Mouse (Mus musculus) liver, embryonic 11.5 days (tissue): ENCODE data around the gene Enpp1. TPM values are rescaled to one million over a fixed set of nuclear protein-coding genes. Genes with fewer than 3 reads are reported as not detected.
A peak's percentile ranks its signal among the peaks of the same experiment; 100 is the strongest.

Experiments used
- ATAC-seq: fragments of 200-750 bp; cut with Nextera tagmentation; replicated peaks from 2 replicates; pipeline ENCODE4 v1.8.0; 2017; ENCODE audit warnings: moderate number of reproducible peaks, mild to moderate bottlenecking, moderate TSS enrichment, moderate library complexity; ENCODE audit not compliant: low FRiP score
- DNase-seq: peaks from one replicate; pipeline ENCODE4 v3.0.0-alpha.2; 2017; ENCODE audit warnings: low spot score
- H3K27ac ChIP-seq: fragments of 300-500 bp; sonication (generic); 2 replicates; pipeline ENCODE4 v1.5.1; 2014; ENCODE audit warnings: mild to moderate bottlenecking, low read depth, low read length, control low read depth
- H3K27me3 ChIP-seq: fragments of 300-500 bp; sonication (generic); replicated peaks from 2 replicates; pipeline ENCODE4 v1.6.1; 2014; ENCODE audit warnings: low read length, mixed read lengths; ENCODE audit not compliant: control insufficient read depth, insufficient read depth
- H3K36me3 ChIP-seq: fragments of 300-500 bp; sonication (generic); 2 replicates; pipeline ENCODE4 v1.6.1; 2014; ENCODE audit warnings: mild to moderate bottlenecking, low read length, moderate library complexity, mixed read lengths; ENCODE audit not compliant: control insufficient read depth, insufficient read depth
- H3K4me1 ChIP-seq: fragments of 300-500 bp; sonication (generic); replicated peaks from 2 replicates; pipeline ENCODE4 v1.6.1; 2014; ENCODE audit warnings: low read length, mixed read lengths; ENCODE audit not compliant: control insufficient read depth, insufficient read depth
- H3K4me2 ChIP-seq: fragments of 300-500 bp; sonication (generic); 2 replicates; pipeline ENCODE4 v1.6.1; 2014; ENCODE audit warnings: mild to moderate bottlenecking, control low read depth, moderate library complexity
- H3K4me3 ChIP-seq: fragments of 300-500 bp; sonication (generic); 2 replicates; pipeline ENCODE4 v1.5.1; 2014; ENCODE audit warnings: low read depth, low read length, control low read depth
- H3K9ac ChIP-seq: fragments of 300-500 bp; sonication (generic); 2 replicates; pipeline ENCODE4 v1.6.1; 2014; ENCODE audit warnings: low read depth, low read length, control low read depth
- H3K9me3 ChIP-seq: fragments of 300-500 bp; sonication (generic); 2 replicates; pipeline ENCODE4 v1.6.1; 2016; ENCODE audit warnings: low read length, inconsistent platforms, mixed read lengths; ENCODE audit not compliant: control insufficient read depth
- WGBS: fragments of 180-500 bp; shearing (Covaris S2); extraction: QIAGEN DNeasy Blood & Tissue Kit; methylation state at CpG from one replicate; pipeline ENCODE4 v1.1.7; 2014; 5-methylcytosine and 5-hydroxymethylcytosine counted together
- polyA plus RNA-seq: library from polyadenylated mRNA; unstranded; fragments of >200 nt; fragmentation: Nextera tagmentation; extraction: Ambion mirVana; gene quantifications from 2 replicates; pipeline ENCODE4 v1.2.1, GENCODE M21; 2014

Enpp1 gene
- polyA plus RNA-seq, 1 experiment from 2014 or later: 2.7 TPM

- Histone ChIP-seq H3K27ac (no peak overlapping the region), H3K4me3 (no peak overlapping the region), H3K36me3 (no peaks in the 10 kb centered on the region), H3K9me3 (no peaks in the 10 kb centered on the region), H3K9ac (no peak overlapping the region), H3K27me3 (no peaks in the 10 kb centered on the region), H3K4me1 (peaks cover 3% of the 10 kb centered on the region; the same call in 1 of the 2 replicates), H3K4me2 (no peak overlapping the region)
- 86% methylated on average over 5 of the region's 5 CpGs for WGBS
- DNase-seq (no peak), ATAC-seq (no peak)
Observed at GRCm38 (mm10) chr10:24716232-24716631, 4.3 kb upstream of the Enpp1 start.

- WGBS: 66% methylated on average over 5 of the region's 5 CpGs
- no peak overlapping the region for H3K27ac ChIP-seq
- no peaks in the 10 kb centered on the region for H3K9me3 ChIP-seq
- DNase-seq: no peak
- no peaks in the 10 kb centered on the region for H3K36me3 ChIP-seq
- peak overlapping the region; percentile 99; the same call in 1 of the 2 replicates for H3K4me2 ChIP-seq
- H3K4me1 ChIP-seq: 0 out of 2 replicates have a peak, but pooled peaks cover 3% of the 10 kb centered on the region
- H3K27me3 ChIP-seq: no peaks in the 10 kb centered on the region; the same call in 1 of the 2 replicates
- no peak overlapping the region for H3K9ac ChIP-seq
- ATAC-seq: no peak
- no peak overlapping the region for H3K4me3 ChIP-seq
Observed at GRCm38 (mm10) chr10:24712901-24713300, 942 bp upstream of the Enpp1 start.

- 0 out of 2 replicates have a peak, but pooled peaks cover 3% of the 10 kb centered on the region for H3K4me1 ChIP-seq
- peak overlapping the region; percentile 72 for H3K9ac ChIP-seq
- DNase-seq: no peak
- H3K4me3 ChIP-seq: peak overlapping the region; percentile 75
- H3K9me3 ChIP-seq: no peaks in the 10 kb centered on the region
- H3K36me3 ChIP-seq: no peaks in the 10 kb centered on the region
- no peak for ATAC-seq
- H3K4me2 ChIP-seq: peak overlapping the region; percentile 99
- no peaks in the 10 kb centered on the region; the same call in 1 of the 2 replicates for H3K27me3 ChIP-seq
- 11% methylated on average over 15 of the region's 15 CpGs for WGBS
- H3K27ac ChIP-seq: no peak overlapping the region
Observed at GRCm38 (mm10) chr10:24712367-24712761, 405 bp upstream of the Enpp1 start.

- Histone ChIP-seq H3K4me1 (0 out of 2 replicates have a peak, but pooled peaks cover 3% of the 10 kb centered on the region), H3K9ac (peak overlapping the region; percentile 72), H3K27ac (no peak overlapping the region), H3K4me2 (peak overlapping the region; percentile 99), H3K4me3 (peak overlapping the region; percentile 75), H3K36me3 (no peaks in the 10 kb centered on the region), H3K9me3 (no peaks in the 10 kb centered on the region), H3K27me3 (no peaks in the 10 kb centered on the region; the same call in 1 of the 2 replicates)
- 26% methylated on average over 10 of the region's 10 CpGs for WGBS
- DNase-seq (no peak), ATAC-seq (no peak)
Observed at GRCm38 (mm10) chr10:24711071-24711470, 888 bp downstream of the Enpp1 start.

GRCm38 (mm10) chr10:24710361-24710760 is 1.6 kb downstream of the Enpp1 start:
- H3K9ac ChIP-seq: no peak overlapping the region
- no peak for ATAC-seq
- H3K4me3 ChIP-seq: no peak overlapping the region
- DNase-seq: no peak
- 0 out of 2 replicates have a peak, but pooled peaks cover 3% of the 10 kb centered on the region for H3K4me1 ChIP-seq
- no peak overlapping the region for H3K27ac ChIP-seq
- 88% methylated on average over 6 of the region's 6 CpGs for WGBS
- no peaks in the 10 kb centered on the region for H3K36me3 ChIP-seq
- no peaks in the 10 kb centered on the region for H3K9me3 ChIP-seq
- H3K27me3 ChIP-seq: no peaks in the 10 kb centered on the region; the same call in 1 of the 2 replicates
- H3K4me2 ChIP-seq: no peak overlapping the region

GRCm38 (mm10) chr10:24707745-24708144 is 4.2 kb downstream of the Enpp1 start:
- Histone ChIP-seq H3K9me3 (no peaks in the 10 kb centered on the region), H3K27ac (no peak overlapping the region), H3K4me2 (no peak overlapping the region), H3K9ac (no peak overlapping the region), H3K4me3 (no peak overlapping the region), H3K4me1 (0 out of 2 replicates have a peak, but pooled peaks cover 3% of the 10 kb centered on the region), H3K36me3 (no peaks in the 10 kb centered on the region), H3K27me3 (no peaks in the 10 kb centered on the region; the same call in 1 of the 2 replicates)
- no peak for ATAC-seq
- 73% methylated on average over 6 of the region's 6 CpGs for WGBS
- no peak for DNase-seq

GRCm38 (mm10) chr10:24706431-24707140 is 5.4 kb downstream of the Enpp1 start:
- no peaks in the 10 kb centered on the region for H3K9me3 ChIP-seq
- no peak overlapping the region for H3K9ac ChIP-seq
- 87% methylated on average over 2 of the region's 2 CpGs for WGBS
- no peak overlapping the region for H3K4me2 ChIP-seq
- DNase-seq (no peak), ATAC-seq (no peak)
- no peaks in the 10 kb centered on the region; the same call in 1 of the 2 replicates for H3K27me3 ChIP-seq
- H3K36me3 ChIP-seq: no peaks in the 10 kb centered on the region
- H3K4me1 ChIP-seq: no peaks in the 10 kb centered on the region
- H3K4me3 ChIP-seq: no peak overlapping the region
- no peak overlapping the region for H3K27ac ChIP-seq

- no peaks in the 10 kb centered on the region for H3K27me3 ChIP-seq
- H3K4me1 ChIP-seq: no peaks in the 10 kb centered on the region
- H3K27ac ChIP-seq: no peak overlapping the region
- H3K4me2 ChIP-seq: no peak overlapping the region
- H3K9me3 ChIP-seq: no peaks in the 10 kb centered on the region
- ATAC-seq (no peak), DNase-seq (no peak)
- no peaks in the 10 kb centered on the region for H3K36me3 ChIP-seq
- H3K9ac ChIP-seq: no peak overlapping the region
- no peak overlapping the region for H3K4me3 ChIP-seq
- 72% methylated on average over 2 of the region's 2 CpGs for WGBS
Observed at GRCm38 (mm10) chr10:24702698-24703097, 9.3 kb downstream of the Enpp1 start.
